Mouse (Mus musculus) midbrain, embryonic 15.5 days (tissue): ENCODE results near the gene Gm20425. TPM values are rescaled to one million over a fixed set of nuclear protein-coding genes. Genes with fewer than 3 reads are reported as not detected.
"Not testable (repeated sequence)": the region's sequence is repeated elsewhere in the genome, so short reads cannot be mapped to it uniquely, and the experiment has no call there.

ENCODE experiments used
- ATAC-seq: fragments of 200-750 bp; cut with Nextera tagmentation; replicated peaks from 2 replicates; pipeline ENCODE4 v1.8.0; 2017; ENCODE audit warnings: moderate TSS enrichment
- H3K27ac ChIP-seq: fragments of 300-500 bp; sonication (generic); 2 replicates; pipeline ENCODE4 v1.5.1; 2015; ENCODE audit warnings: mild to moderate bottlenecking, inconsistent platforms
- H3K27me3 ChIP-seq: fragments of 300-500 bp; sonication (generic); replicated peaks from 2 replicates; pipeline ENCODE4 v1.6.1; 2015; ENCODE audit warnings: inconsistent platforms
- H3K36me3 ChIP-seq: fragments of 300-500 bp; sonication (generic); replicated peaks from 2 replicates; pipeline ENCODE4 v1.6.1; 2015; ENCODE audit warnings: inconsistent platforms
- H3K4me1 ChIP-seq: fragments of 300-500 bp; sonication (generic); 2 replicates; pipeline ENCODE4 v1.6.1; 2015; ENCODE audit warnings: inconsistent platforms
- H3K4me2 ChIP-seq: fragments of 300-500 bp; sonication (generic); 2 replicates; pipeline ENCODE4 v1.6.1; 2015; ENCODE audit warnings: inconsistent platforms, mild to moderate bottlenecking, moderate library complexity
- H3K4me3 ChIP-seq: fragments of 300-500 bp; sonication (generic); 2 replicates; pipeline ENCODE4 v1.5.1; 2015; ENCODE audit warnings: mild to moderate bottlenecking, inconsistent platforms
- H3K9ac ChIP-seq: fragments of 300-500 bp; sonication (generic); 2 replicates; pipeline ENCODE4 v1.6.1; 2015; ENCODE audit warnings: mild to moderate bottlenecking, inconsistent platforms
- H3K9me3 ChIP-seq: fragments of 300-500 bp; sonication (generic); 2 replicates; pipeline ENCODE4 v1.6.1; 2016; ENCODE audit warnings: inconsistent platforms
- WGBS: fragments of 180-500 bp; shearing (Covaris S2); methylation state at CpG from one replicate; pipeline ENCODE4 v1.1.7; 2015; ENCODE audit warnings: mixed read lengths; 5-methylcytosine and 5-hydroxymethylcytosine counted together
- polyA plus RNA-seq: library from polyadenylated mRNA; unstranded; fragments of >200 nt; fragmentation: Nextera tagmentation; extraction: Ambion mirVana; gene quantifications from 2 replicates; pipeline ENCODE4 v1.2.1, GENCODE M21; 2015

The Gm20425 gene
- polyA plus RNA-seq, 1 experiment from 2014 or later = not detected

DNA sequence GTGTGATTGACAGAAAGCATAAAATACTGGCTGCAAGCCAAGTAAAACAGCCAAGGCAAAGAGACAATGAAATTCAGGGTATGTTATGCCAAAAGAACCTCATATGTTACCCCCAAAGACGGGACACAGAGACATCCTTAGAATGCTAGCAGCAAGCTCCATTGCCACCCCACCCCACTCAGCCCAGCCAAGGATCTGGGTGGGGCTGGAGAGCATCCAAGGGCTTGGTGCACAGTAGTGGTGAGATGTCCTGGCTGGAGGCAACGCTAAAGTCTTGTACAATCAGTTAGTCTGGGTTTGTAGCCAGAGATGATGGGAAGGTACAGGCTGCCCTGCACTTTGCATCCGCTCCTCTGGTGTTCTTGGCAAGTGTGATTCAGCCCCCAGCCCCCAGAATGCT is 49.8 kb downstream of the Gm20425 start:
- no peaks in the 10 kb centered on the region; the same call in 1 of the 2 replicates for H3K36me3 ChIP-seq
- peaks cover 13% of the 10 kb centered on the region for H3K4me1 ChIP-seq
- H3K27ac ChIP-seq = peak overlapping the region; percentile 40; the same call in 1 of the 2 replicates
- no peak overlapping the region for H3K9ac ChIP-seq
- peak overlapping the region; percentile 41; the same call in 1 of the 2 replicates for H3K4me2 ChIP-seq
- H3K27me3 ChIP-seq = no peaks in the 10 kb centered on the region
- ATAC-seq = 0 out of 2 replicates have a peak, but pooled peaks have one; percentile 16
- H3K9me3 ChIP-seq = no peaks in the 10 kb centered on the region
- H3K4me3 ChIP-seq = no peak overlapping the region
- WGBS = 65% methylated on average over 3 of the region's 3 CpGs

DNA sequence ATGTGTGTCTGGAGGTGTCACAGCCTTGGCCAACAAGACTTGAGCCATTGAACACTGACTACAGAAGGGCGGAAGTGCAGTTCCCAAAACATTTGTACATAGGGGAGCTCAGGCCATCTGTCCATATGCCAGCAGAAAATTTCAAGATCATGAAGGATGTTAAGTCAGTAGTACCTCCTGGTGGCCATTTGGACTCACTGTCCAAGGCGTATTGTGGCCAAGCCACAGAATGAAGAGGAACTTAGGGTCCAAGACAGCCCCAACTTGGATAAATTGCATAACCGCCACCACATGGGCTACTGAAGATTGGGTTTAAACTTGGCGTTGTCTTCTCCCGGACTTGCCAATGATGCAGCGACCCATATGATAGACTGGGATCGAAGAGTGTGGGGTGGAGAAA is 54.4 kb downstream of the Gm20425 start:
- Histone ChIP-seq H3K4me1 (peaks cover 8% of the 10 kb centered on the region), H3K9ac (no peak overlapping the region), H3K9me3 (no peaks in the 10 kb centered on the region), H3K36me3 (no peaks in the 10 kb centered on the region; the same call in 1 of the 2 replicates), H3K27ac (no peak overlapping the region), H3K4me2 (no peak overlapping the region), H3K4me3 (no peak overlapping the region), H3K27me3 (no peaks in the 10 kb centered on the region)
- ATAC-seq = no peak
- 95% methylated on average over 7 of the region's 7 CpGs for WGBS

DNA sequence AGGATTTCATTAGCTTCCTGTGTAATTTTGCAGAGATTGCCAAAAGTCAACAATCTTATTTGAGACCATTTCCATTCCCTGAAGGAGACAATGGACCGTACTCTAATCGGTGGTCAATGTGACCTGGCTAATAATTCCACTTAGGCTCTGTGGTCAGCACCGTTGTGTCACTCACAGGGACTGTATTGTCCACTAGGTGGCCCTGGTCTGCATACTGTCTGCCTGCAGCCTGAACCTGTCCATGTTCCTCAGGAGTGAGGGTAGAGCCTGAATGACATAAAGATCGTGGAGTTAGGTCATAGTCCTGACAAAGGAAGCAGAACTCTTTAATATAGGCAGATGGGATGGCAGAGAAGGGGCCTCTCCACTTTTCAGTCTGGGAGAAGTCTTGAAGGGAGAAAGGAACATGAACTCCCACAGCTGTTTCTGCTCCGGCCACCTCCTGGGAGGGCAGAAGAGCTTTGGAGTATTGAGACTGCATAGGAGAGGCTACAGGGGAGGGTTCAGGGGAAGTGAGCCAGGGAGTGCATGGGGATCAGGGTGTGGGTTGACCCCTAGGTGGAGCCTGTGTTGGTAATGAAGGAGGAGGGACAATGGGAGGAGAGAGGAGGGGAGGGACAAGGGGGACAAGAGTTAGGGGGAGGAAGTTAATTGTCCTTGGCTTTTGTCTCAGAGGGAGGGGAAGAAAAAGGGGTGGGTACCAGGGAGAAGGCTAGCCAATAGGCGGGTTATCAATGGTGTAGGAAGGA is 55.2 kb downstream of the Gm20425 start:
- H3K4me3 ChIP-seq = no peak overlapping the region
- WGBS = 59% methylated on average over 6 of the region's 6 CpGs
- no peak for ATAC-seq
- H3K4me1 ChIP-seq = peaks cover under 1% of the 10 kb centered on the region; the same call in 1 of the 2 replicates
- H3K27me3 ChIP-seq = no peaks in the 10 kb centered on the region
- no peak overlapping the region for H3K9ac ChIP-seq
- H3K36me3 ChIP-seq = no peaks in the 10 kb centered on the region; the same call in 1 of the 2 replicates
- H3K27ac ChIP-seq = no peak overlapping the region
- no peaks in the 10 kb centered on the region for H3K9me3 ChIP-seq
- no peak overlapping the region for H3K4me2 ChIP-seq

DNA sequence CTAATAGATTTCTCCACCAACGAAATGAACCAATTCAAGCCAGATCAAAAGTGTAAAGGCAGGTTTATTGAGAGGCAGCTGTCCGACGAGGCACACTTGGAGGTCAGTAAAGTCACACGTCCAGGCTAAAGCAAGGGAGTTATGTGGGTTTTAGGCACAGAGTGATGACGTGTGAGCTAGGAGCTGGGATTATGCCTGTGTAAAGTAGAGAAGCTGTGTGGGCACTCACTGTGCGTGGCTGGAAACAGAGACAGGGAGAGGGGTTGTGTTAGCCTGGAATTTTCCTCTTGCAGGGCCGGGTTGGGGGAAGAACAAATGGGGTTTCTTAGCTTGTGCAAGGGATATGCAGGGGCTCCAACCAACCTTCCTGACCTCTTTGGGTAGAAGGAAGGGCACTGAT is 61.3 kb downstream of the Gm20425 start:
- H3K9ac ChIP-seq = no peak overlapping the region
- H3K36me3 ChIP-seq = peaks cover 8% of the 10 kb centered on the region; the same call in 1 of the 2 replicates
- no peak overlapping the region for H3K4me2 ChIP-seq
- H3K4me3 ChIP-seq = no peak overlapping the region
- 75% methylated on average over 7 of the region's 7 CpGs for WGBS
- H3K27ac ChIP-seq = no peak overlapping the region
- no peaks in the 10 kb centered on the region for H3K9me3 ChIP-seq
- no peaks in the 10 kb centered on the region for H3K27me3 ChIP-seq
- H3K4me1 ChIP-seq = no peaks in the 10 kb centered on the region
- ATAC-seq = no peak

DNA sequence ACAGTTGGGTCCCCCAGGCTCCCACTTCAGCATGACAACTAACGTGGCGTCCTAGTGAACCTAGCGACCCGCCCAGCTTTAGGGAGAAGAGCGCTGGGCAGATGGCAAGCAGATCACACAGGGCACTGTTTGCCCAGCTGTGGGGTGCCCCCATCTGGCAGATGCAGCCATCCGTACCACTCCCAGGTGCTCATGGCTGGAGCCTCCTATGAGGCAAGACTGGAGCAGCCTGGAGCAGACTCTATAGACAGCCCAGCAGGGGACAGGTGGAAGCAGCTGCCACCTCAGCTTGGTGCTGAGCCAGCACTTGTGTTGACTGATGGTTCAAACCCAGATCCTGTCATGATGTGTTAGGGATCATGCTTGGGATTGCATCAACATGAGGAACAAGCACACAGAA is 62.1 kb downstream of the Gm20425 start:
- H3K4me3 ChIP-seq = no peak overlapping the region
- no peak overlapping the region for H3K9ac ChIP-seq
- H3K9me3 ChIP-seq = no peaks in the 10 kb centered on the region
- H3K27ac ChIP-seq = no peak overlapping the region
- H3K4me2 ChIP-seq = no peak overlapping the region
- peaks cover 13% of the 10 kb centered on the region; the same call in 1 of the 2 replicates for H3K36me3 ChIP-seq
- ATAC-seq = no peak
- WGBS = 82% methylated on average over 6 of the region's 6 CpGs
- no peaks in the 10 kb centered on the region for H3K27me3 ChIP-seq
- H3K4me1 ChIP-seq = no peaks in the 10 kb centered on the region

DNA sequence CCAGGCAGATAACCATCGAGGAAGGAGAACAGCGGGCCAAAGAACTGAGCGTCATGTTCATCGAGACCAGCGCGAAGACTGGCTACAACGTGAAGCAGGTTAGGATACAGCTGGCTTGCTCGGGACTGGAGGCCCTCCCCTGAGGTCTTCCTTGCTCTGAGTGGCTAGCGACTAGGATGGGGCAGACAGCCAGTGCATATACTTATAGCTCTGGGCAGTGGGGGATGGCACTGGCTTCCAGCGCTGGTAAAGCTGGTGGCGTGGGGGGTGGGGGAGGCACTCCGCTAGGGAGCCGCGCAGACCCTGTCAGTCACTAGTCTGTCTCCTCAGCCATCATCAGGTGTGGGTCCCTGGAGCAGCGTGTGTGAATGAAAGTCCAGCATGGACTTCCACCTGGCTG is 66.3 kb downstream of the Gm20425 start:
- H3K27me3 ChIP-seq = no peaks in the 10 kb centered on the region
- no peak for ATAC-seq
- H3K4me3 ChIP-seq = no peak overlapping the region
- no peaks in the 10 kb centered on the region for H3K9me3 ChIP-seq
- no peak overlapping the region for H3K9ac ChIP-seq
- WGBS = 69% methylated on average over 15 of the region's 15 CpGs
- H3K4me2 ChIP-seq = no peak overlapping the region
- H3K36me3 ChIP-seq = peaks cover 20% of the 10 kb centered on the region; the same call in 1 of the 2 replicates
- no peaks in the 10 kb centered on the region for H3K4me1 ChIP-seq
- H3K27ac ChIP-seq = no peak overlapping the region

DNA sequence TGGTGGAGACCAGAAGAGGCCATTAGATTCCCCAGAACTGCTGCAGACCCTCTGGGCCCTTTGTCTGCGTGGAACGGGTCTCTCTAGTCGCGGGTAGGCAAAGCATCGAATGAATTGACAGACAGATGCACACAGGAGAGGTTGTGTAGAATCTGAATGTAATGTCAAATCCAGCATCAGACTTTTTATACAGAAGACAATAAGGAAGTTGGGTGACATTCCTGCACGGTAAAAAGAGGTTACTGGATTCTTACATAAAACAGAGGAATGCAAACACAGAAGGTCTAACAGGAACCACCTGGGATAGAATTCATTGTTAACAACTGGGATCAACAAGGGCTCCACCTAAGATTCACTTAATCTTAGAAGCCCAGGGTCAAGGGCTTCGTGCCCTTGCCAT is 74.9 kb downstream of the Gm20425 start:
- WGBS = 82% methylated on average over 7 of the region's 7 CpGs
- not testable (repeated sequence) for ATAC-seq

DNA sequence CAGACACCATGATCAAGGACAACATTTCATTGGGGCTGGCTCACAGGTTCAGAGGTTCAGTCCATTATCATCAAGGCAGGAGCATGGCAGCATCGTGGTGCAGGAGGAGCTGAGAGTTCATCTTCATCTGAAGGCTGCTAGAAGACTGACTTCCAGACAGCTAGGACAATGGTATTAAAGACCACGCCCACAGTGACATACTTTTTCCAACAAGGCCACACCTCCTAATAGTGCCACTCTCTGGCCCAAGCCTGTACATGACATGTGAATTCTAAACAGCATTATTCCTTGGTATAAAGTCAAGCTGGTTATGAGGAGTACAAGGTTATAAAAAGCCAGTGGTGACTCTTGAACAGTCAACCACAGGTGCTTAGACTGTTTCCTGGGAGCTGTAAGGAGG is 75.5 kb downstream of the Gm20425 start:
- Histone ChIP-seq H3K4me3 (no peak overlapping the region), H3K4me1 (peaks cover 9% of the 10 kb centered on the region), H3K27me3 (no peaks in the 10 kb centered on the region), H3K27ac (no peak overlapping the region), H3K9me3 (no peaks in the 10 kb centered on the region), H3K9ac (no peak overlapping the region), H3K4me2 (no peak overlapping the region), H3K36me3 (no peaks in the 10 kb centered on the region)
- WGBS = 88% methylated on average over 2 of the region's 2 CpGs
- ATAC-seq = no peak

More for the DNA sequence above, 74.9 kb downstream of the Gm20425 start:
- H3K27ac ChIP-seq, H3K36me3 ChIP-seq, H3K4me2 ChIP-seq, H3K4me1 ChIP-seq, H3K9me3 ChIP-seq, H3K9ac ChIP-seq, H3K4me3 ChIP-seq, H3K27me3 ChIP-seq: not testable (repeated sequence)

DNA sequence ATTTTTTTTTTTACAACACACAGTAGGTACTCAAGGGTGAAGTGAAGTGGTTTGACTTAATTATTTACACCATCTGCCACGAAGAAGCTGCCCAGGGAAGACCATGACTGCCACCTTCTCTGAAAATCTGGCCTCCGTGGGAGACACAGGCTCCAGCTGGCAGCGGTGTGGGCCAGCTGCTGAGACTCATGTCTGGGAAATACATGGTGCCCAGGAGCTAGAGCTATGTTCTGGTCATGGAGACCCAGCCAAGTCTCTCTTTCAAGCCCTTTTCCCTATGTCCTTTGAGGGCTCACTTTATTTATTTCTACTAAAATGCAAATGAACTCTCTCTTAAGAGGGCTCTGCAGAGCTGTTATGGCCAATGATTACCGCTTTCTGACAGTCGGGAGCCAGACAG is 76.8 kb downstream of the Gm20425 start:
- H3K4me3 ChIP-seq = no peak overlapping the region
- no peak overlapping the region for H3K9ac ChIP-seq
- no peaks in the 10 kb centered on the region for H3K36me3 ChIP-seq
- ATAC-seq = no peak
- no peaks in the 10 kb centered on the region for H3K9me3 ChIP-seq
- WGBS = 51% methylated on average over 5 of the region's 5 CpGs
- H3K27ac ChIP-seq = peak overlapping the region; percentile 48; the same call in 1 of the 2 replicates
- H3K4me1 ChIP-seq = peaks cover 10% of the 10 kb centered on the region
- no peaks in the 10 kb centered on the region for H3K27me3 ChIP-seq
- H3K4me2 ChIP-seq = no peak overlapping the region

DNA sequence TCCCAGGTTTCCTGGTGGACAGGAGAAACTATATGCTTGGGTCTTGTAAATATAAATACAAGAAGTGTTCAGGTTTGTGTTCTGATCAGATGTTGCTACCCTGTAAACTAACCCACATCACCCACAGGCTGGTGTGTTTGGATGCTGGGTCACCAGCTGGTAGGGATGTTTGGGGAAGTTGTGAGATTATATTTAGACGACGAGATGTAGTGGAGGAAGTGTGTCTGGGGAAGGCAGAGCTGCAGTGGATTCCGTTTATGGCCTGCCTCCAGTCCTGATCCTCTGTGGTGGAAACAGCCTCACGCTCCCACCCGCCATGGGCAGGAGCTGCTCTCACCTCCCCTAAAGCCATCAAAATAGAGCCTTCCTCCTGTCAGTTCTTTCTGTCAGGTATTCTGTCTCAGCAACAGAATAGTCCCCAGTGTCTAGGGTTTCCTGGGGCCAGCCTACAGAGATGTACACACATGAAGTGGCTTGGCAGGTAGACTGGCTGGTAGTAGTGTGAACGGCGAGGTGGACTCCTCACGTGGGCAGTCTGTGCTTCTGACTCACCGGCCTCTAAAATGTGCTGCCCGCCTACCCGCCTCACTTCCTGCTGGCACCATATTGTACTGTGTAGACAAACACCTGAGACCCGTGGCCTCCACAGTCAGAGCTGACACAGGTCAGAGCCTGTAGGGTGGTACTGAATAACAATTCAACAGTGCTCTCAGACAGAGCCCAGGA is 80.9 kb downstream of the Gm20425 start:
- WGBS = 90% methylated on average over 12 of the region's 12 CpGs
- H3K27me3 ChIP-seq = no peaks in the 10 kb centered on the region
- H3K27ac ChIP-seq = no peak overlapping the region
- H3K9ac ChIP-seq = no peak overlapping the region
- H3K9me3 ChIP-seq = no peaks in the 10 kb centered on the region
- H3K4me2 ChIP-seq = no peak overlapping the region
- H3K4me3 ChIP-seq = no peak overlapping the region
- no peak for ATAC-seq
- peaks cover 50% of the 10 kb centered on the region for H3K4me1 ChIP-seq
- no peaks in the 10 kb centered on the region for H3K36me3 ChIP-seq

DNA sequence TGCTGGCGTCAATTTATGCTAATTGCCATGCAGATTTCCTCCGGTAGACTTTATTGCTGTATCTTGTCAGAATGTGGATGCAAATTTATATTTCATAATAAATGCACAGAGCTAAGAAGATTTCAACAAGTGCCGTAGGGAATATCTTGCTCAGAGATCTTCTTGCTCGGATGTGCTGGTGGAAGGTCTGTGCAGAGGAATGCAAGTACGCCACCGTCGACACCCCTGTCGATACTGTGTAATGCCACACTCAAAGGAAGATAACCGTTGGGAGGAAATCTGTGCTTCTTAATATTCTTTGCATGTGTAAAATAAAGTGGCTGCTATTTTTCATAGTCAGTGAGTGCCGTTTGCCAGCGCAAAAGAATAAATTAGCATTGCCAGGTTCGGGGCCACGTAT is 83.0 kb downstream of the Gm20425 start:
- Histone ChIP-seq H3K36me3 (no peaks in the 10 kb centered on the region), H3K4me3 (no peak overlapping the region), H3K27ac (peak overlapping the region; percentile 62), H3K27me3 (no peaks in the 10 kb centered on the region), H3K9ac (no peak overlapping the region), H3K4me1 (peaks cover 46% of the 10 kb centered on the region), H3K4me2 (peak overlapping the region; percentile 15), H3K9me3 (no peaks in the 10 kb centered on the region)
- WGBS = 28% methylated on average over 13 of the region's 13 CpGs
- peak; percentile 76 for ATAC-seq

DNA sequence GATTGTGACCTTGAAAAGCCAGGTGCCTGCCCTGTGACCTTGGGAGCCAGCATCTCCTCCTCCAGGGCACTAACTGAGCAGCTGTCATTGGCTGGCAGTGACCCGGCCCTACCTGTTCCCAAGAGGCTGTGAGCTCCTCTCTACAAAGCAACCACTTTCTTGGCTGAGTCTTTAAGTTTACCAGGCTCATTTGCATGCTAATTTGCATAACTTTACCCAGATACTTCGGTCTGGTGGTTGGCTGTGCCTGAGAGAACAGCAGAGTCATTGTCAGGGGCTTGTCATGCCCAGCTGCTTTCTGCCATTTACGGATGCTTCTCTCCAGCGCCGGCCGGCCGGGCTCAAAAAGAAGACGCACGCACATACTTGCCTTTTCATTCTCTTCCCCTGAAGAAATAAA is 83.4 kb downstream of the Gm20425 start:
- Histone ChIP-seq H3K27ac (peak overlapping the region; percentile 62), H3K4me2 (peak overlapping the region; percentile 15), H3K4me1 (peaks cover 46% of the 10 kb centered on the region), H3K27me3 (no peaks in the 10 kb centered on the region), H3K9ac (no peak overlapping the region), H3K36me3 (no peaks in the 10 kb centered on the region), H3K4me3 (no peak overlapping the region), H3K9me3 (no peaks in the 10 kb centered on the region)
- WGBS = 11% methylated on average over 9 of the region's 9 CpGs
- ATAC-seq = peak; percentile 77
